Mouse (Mus musculus) gastrocnemius, adult 2 months (tissue): Measurements from ENCODE around the gene Arvcf. TPM values are rescaled to one million over a fixed set of nuclear protein-coding genes. Genes with fewer than 3 reads are reported as not detected.

ENCODE experiments used
- DNase-seq: peaks from one replicate; pipeline ENCODE4 v3.0.0; 2022
- H3K27ac ChIP-seq: fragments of 200-600 bp; 2 replicates; pipeline ENCODE4 v1.8.1; 2022; ENCODE audit warnings: mild to moderate bottlenecking
- H3K4me3 ChIP-seq: fragments of 200-600 bp; 2 replicates; pipeline ENCODE4 v1.8.1; 2022; ENCODE audit warnings: mild to moderate bottlenecking, moderate library complexity
- CTCF ChIP-seq: fragments of 200-600 bp; IDR thresholded peaks from 2 replicates; pipeline ENCODE4 v1.8.1; 2022; ENCODE audit warnings: antibody characterized with exemption, mild to moderate bottlenecking, moderate library complexity
- intact Hi-C: fragments of 180-260 bp; cut with DNase I; formaldehyde crosslinking; loops from one replicate; pipeline ENCODE4 v1.15.1; 2025
- total RNA-seq, 2 experiments: library from RNA; stranded (reverse); gene quantifications; 2 replicates each; pipeline ENCODE4 v1.2.3; 2021

Arvcf gene
- total RNA-seq, 2 experiments from 2014 or later = 7.0 to 8.9 TPM

DNA sequence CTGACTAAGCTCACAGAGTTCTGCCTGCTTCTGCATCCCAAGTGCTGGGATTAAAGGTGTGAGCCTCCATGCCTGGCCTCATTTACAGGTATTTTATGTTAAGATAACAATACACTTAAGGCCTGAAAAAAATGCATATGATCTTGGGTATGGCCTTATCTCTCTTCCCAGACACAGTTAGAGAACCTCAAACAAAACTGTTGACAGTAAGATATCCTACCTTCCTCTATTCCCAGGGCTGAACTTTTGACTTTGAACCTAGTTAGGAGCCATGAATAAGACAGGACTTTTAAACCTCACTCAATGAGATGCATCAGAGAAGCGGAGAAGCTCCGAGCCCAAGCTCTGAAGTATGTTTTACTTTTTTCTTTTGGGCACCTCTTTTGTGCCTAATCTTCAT, 5.9 kb upstream of the Arvcf start:
- peak overlapping the region; percentile 90 for H3K27ac ChIP-seq
- TF ChIP-seq CTCF = no peak
- DNase-seq = no peak
- intact Hi-C loops = no loop called here
- H3K4me3 ChIP-seq = peak overlapping the region; percentile 82

DNA sequence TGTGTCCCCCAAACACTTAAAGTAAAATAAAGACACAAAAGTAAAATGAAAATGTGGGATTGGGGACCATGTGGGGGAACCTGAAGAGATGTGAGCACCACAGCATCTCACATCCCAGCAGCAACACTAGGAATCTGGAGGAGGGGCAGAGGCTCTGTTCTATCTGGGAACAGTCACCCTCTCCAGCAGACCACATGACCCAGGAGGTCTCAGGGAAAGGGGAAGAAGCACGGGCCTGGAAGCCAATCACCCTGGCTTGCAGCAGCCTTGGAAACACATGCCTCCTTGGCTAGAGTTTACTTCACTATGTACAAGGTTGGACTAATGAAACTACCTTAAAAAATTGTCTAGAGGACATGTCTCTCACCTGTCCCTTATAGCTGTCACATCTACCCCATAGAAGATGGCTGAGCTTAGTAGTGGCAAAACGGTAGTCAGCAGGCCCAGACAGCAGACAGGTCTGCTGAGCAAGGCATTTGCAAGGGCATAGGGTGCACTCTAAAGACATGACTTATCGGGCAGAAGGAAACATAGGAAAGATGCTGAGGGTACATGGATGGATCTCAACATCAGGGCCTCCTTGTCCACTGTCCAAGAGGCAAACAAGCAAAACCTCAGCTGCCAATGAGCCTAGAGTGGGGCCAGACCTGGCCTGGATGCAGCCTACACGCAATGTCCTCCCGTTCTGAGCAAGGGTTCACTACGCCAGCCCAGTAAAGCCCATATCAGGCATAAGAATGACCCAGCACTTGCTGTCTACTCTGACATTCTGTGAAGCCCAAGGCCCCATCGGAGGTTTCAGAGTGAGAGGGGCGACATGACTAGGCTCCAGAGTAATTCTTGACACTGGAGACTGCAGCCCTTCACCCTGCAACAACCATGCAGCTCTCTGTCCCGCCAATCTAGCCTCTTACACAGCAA, 5.1 kb upstream of the Arvcf start:
- intact Hi-C loops = no loop called here

DNA sequence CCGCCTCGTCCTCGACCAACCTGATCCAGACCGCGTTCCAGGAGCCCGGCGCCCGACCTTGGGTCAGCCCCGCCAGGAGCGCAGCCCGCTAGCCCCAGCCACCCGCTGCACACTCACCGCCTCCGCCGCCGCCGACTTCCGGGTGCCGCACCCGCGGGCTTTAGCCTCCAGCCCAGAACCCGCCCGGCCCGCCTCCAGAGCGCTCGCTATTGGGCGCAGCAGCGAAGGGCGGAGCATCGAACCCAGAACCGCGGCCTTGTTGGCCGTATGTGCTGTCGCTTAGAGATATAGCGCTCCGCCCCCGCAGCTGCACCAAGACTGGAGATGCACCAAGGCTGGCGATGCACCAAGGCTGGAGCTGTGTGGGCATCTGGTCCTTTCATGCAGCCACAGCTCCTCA, 4.2 kb upstream of the Arvcf start:
- H3K4me3 ChIP-seq = peak overlapping the region; percentile 82

More for the DNA sequence above, 5.1 kb upstream of the Arvcf start:
- Histone ChIP-seq H3K27ac (peak overlapping the region; percentile 90), H3K4me3 (peak overlapping the region; percentile 82)
- DNase-seq = no peak
- TF ChIP-seq CTCF = no peak

DNA sequence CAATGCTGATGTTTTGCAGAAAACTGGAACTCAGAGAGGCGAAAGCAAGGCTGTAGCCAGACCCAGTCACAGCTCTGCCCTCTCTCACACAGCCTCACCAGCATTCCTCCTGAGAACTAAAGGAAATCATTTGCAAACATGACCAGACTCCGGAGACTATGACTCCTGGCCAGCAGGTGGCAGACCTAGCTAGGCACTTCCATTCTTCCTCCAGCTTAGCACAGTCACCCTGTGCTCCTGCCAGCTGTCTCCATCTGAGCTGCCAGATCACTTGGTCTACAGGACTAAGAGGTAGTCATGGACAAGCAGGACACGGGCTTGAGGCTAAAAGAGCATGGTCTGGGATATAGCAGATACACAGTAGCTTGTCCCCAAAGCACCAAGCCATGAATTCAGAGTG, 2.7 kb upstream of the Arvcf start:
- DNase-seq = peak; percentile 91
- TF ChIP-seq CTCF = peak; percentile 88
- intact Hi-C loops = no loop called here

More for the DNA sequence above, 4.2 kb upstream of the Arvcf start:
- peak overlapping the region; percentile 90 for H3K27ac ChIP-seq
- intact Hi-C loops = no loop called here
- no peak for TF ChIP-seq CTCF
- DNase-seq = peak; percentile 99

DNA sequence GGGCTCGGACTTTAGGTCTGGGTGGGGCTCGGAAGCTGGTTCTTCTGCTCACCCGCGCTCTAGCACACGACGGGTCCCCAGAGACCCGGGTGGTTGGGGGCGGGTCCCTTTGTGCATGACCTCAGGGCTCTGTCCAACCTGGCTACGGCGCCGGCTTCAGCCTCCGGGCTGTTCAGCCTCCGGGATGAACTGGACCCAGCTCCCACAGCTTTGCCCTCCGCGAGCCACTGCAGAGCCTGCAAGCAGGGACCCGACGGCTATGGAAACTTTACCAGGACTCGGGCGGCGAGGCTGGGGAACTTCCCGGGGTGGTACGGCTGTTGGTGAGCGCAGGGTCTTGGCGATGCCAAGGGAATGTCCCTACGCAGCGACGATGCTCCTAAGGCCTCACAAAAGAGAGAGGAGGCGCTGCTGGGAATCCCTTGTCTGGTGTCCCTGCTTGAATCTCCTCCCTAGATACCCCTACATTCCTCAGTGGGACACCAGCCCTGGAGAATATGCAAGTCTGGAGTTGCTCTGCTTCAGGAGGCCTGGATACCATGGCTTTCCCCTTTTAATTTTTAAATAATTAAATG, 706 bp downstream of the Arvcf start:
- DNase-seq = peak; percentile 62
- intact Hi-C loops = loop anchor here (2.0 kb wide), 2 partner anchors 44 to 268 kb away; no protein-coding TSS in a partner anchor
- Histone ChIP-seq H3K4me3 (peak overlapping the region; percentile 92), H3K27ac (peak overlapping the region; percentile 80)
- no peak for TF ChIP-seq CTCF

More for the DNA sequence above, 2.7 kb upstream of the Arvcf start:
- peak overlapping the region; percentile 64; the same call in 1 of the 2 replicates for H3K27ac ChIP-seq
- H3K4me3 ChIP-seq = no peak overlapping the region

GRCm38 (mm10) chr16:18349761-18350325, 1.9 kb downstream of the Arvcf start:
- H3K27ac ChIP-seq = no peak overlapping the region
- TF ChIP-seq CTCF = no peak
- DNase-seq = no peak
- intact Hi-C loops = loop anchor here (2.0 to 5.0 kb wide), 3 partner anchors 43 to 267 kb away; no protein-coding TSS in a partner anchor
- no peak overlapping the region for H3K4me3 ChIP-seq

DNA sequence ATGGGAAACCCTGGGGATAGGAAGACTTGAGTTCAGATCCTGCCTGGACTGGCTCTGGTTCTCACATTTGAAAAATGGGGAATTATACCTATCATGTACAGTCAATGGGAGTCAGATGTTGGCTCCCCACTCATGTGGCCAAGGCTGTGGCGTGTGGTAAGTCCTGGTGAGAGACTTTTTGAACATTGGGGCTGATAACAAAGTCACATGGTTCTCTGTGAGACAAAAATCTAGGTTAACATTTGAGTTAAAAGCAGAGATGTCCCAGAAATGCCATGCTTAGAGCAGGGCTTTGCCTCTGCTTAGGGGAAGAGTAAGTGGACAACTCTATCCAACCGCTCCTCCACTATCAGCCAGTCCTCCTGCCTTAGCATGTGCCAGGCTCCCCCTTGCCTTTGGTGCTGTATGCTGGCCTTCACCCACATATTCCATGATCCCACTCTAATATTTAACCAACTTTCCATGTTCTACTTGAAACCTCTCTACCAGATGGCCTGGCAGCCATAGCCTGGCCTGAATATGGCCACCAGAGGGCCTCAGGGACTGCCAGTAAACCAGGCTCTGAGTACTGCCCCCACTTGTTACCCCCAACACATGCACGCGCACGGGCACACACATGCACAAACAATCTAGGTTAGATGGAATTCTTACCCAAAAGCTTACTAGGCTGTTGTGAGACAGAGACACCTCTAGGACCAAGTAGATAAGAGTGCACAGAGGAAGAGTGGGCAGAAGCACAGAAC, 3.5 kb downstream of the Arvcf start:
- TF ChIP-seq CTCF = peak; percentile 80
- intact Hi-C loops = loop anchor here (5.0 kb wide), 1 partner anchor 56 kb away; no protein-coding TSS in a partner anchor
- peak; percentile 66 for DNase-seq

GRCm38 (mm10) chr16:18353106-18353505, 5.1 kb downstream of the Arvcf start:
- no peak for TF ChIP-seq CTCF
- no peak for DNase-seq
- Histone ChIP-seq H3K4me3 (no peak overlapping the region), H3K27ac (no peak overlapping the region)
- intact Hi-C loops = loop anchor here (5.0 kb wide), 1 partner anchor 54 kb away; no protein-coding TSS in a partner anchor

More for the DNA sequence above, 3.5 kb downstream of the Arvcf start:
- H3K27ac ChIP-seq = no peak overlapping the region
- H3K4me3 ChIP-seq = no peak overlapping the region

- no peak overlapping the region for H3K27ac ChIP-seq
- H3K4me3 ChIP-seq = no peak overlapping the region
- intact Hi-C loops = no loop called here
- no peak for TF ChIP-seq CTCF
- DNase-seq = peak; percentile 77
Observed at GRCm38 (mm10) chr16:18356961-18357360, 9.0 kb downstream of the Arvcf start.

DNA sequence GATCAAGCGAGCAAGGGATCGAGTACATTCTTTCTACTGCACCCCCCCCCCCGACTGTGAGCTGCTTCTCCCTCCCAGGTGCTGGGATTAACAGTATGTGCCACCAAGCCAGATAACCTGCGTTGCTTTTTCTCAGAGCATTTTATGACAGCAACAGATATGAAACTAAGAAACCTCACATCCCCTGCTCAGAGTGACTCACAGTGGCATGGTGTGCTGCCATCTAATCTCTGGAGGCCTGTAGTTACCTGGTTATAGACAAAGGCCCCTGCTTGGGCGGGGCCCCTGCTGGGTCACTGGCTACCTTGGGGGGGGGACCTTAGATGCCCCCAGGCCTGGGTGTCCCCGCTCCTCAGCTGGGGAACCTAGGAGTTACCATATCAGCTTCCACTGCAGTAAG, 10.0 kb downstream of the Arvcf start:
- intact Hi-C loops = no loop called here
- H3K27ac ChIP-seq = no peak overlapping the region
- no peak for TF ChIP-seq CTCF
- DNase-seq = no peak
- no peak overlapping the region for H3K4me3 ChIP-seq

DNA sequence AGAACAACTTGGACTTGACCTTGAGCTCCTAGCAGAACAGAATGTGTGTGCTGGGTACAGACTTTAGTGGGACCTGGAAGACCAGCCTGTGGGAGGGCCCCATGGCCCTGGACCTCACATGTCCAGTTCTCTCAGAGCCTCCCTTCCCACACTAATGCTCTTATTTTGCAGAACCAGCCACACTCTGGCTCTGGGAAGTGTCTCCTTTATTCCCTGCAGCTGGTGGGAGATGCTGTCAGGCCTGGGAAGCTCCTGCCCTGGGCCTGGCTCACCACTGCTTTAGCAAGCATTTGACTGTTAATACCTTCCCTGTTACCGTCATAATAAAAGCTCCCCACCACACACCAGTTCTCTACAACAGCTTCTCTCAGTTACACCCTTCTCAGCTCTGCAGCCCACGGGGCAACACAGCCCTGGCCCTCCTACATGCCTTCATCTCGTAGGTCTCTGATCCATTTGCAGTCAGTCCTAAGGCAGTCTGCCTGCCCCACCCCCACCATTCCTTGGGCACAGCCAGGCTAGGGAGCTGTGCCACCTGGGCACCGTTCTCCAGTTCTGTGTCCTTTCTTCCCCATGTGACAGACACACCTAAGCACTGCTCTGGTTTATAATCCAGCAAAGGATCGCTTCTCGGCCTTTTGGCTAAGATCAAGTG, 12.3 kb downstream of the Arvcf start:
- intact Hi-C loops = no loop called here
- Histone ChIP-seq H3K27ac (peak overlapping the region; percentile 8; the same call in 1 of the 2 replicates), H3K4me3 (no peak overlapping the region)
- DNase-seq = peak; percentile 60
- TF ChIP-seq CTCF = no peak

GRCm38 (mm10) chr16:18362948-18363347, 15.0 kb downstream of the Arvcf start:
- no peak for DNase-seq
- intact Hi-C loops = no loop called here
- Histone ChIP-seq H3K4me3 (no peak overlapping the region), H3K27ac (no peak overlapping the region)
- TF ChIP-seq CTCF = no peak
